Mouse (Mus musculus): ENCODE results near the gene Dync1h1. TPM values are rescaled to one million over a fixed set of nuclear protein-coding genes. Genes with fewer than 3 reads are reported as not detected.
A peak's percentile ranks its signal among the peaks of the same experiment; 100 is the strongest.

Dync1h1 gene
- total and polyA plus RNA-seq, 3 experiments: 111 to 168 (median 135) TPM

DNA sequence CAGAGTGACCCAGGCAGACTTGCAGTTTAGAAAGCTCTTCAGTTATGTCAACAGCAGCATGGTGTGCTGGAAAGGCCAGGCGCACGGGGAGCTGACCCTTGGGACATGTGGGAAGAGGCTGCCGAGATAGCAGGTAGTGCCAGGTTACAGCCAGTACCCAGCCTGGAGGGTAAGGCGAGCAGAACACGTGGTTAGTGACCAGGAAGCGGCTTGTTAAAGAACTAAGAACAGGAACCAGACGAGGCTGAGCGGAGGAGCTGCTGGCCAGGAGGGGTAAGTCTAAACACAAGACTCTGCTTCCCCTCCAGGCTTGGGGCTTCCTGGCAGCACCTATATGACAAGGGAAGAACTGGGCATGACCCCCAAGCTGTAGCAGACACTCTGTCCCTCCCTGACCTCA, 27.6 kb upstream of the Dync1h1 start:
- H3K27ac ChIP-seq: no peak overlapping the region
- WGBS: 79% methylated on average over 8 of the region's 8 CpGs
- no peak for TF ChIP-seq POLR2A (IDR thresholded peaks at IDR 0.05; ENCODE audit: insufficient read depth, low read depth, low read length)
- TF ChIP-seq CTCF (IDR thresholded peaks at IDR 0.05): no peak
- TF ChIP-seq EP300 (IDR thresholded peaks at IDR 0.05; ENCODE audit: insufficient read depth, low read depth, low read length): no peak
- H3K9ac ChIP-seq (ENCODE audit: low read depth, low read length): no peak overlapping the region
- no peak overlapping the region for H3K4me3 ChIP-seq
- no peaks in the 10 kb centered on the region for H3K27me3 ChIP-seq (ENCODE audit: control insufficient read depth, insufficient read depth, low read length)
- H3K4me1 ChIP-seq (ENCODE audit: control insufficient read depth, insufficient read depth, low read length): no peaks in the 10 kb centered on the region
- no peaks in the 10 kb centered on the region for H3K79me2 ChIP-seq (replicated peaks; ENCODE audit: control insufficient read depth, insufficient read depth, low read length)
- intact Hi-C loops (cut with DNase I): no loop called here
- no peak for DNase-seq
- no peaks in the 10 kb centered on the region for H3K36me3 ChIP-seq (ENCODE audit: control insufficient read depth, insufficient read depth, low read length)

DNA sequence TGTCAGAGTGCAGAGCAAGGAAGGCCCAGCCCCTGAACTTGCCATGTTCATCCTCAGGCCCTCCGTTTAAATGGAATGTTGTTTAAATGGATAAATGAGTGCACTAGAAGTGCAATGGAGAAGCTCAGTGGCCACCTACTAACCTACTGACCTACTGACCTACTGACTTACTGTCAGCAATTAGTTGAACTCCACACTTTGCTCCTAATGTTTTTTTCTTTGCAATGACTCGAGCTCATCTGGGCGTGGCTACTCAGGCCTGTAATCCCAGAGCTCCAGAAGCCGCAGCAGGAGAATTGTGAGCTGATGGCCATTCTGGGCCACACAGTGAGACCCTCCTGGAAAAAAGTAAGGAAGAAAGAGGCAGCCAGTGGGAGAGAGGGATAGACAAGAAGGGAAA, 25.3 kb upstream of the Dync1h1 start:
- TF ChIP-seq EP300 (IDR thresholded peaks at IDR 0.05; ENCODE audit: insufficient read depth, low read depth, low read length) (no peak), POLR2A (IDR thresholded peaks at IDR 0.05; ENCODE audit: insufficient read depth, low read depth, low read length) (no peak), CTCF (IDR thresholded peaks at IDR 0.05) (no peak)
- Histone ChIP-seq H3K4me3 (no peak overlapping the region), H3K27me3 (ENCODE audit: control insufficient read depth, insufficient read depth, low read length) (no peaks in the 10 kb centered on the region), H3K4me1 (ENCODE audit: control insufficient read depth, insufficient read depth, low read length) (no peaks in the 10 kb centered on the region), H3K27ac (no peak overlapping the region), H3K9ac (ENCODE audit: low read depth, low read length) (no peak overlapping the region), H3K36me3 (ENCODE audit: control insufficient read depth, insufficient read depth, low read length) (no peaks in the 10 kb centered on the region), H3K79me2 (replicated peaks; ENCODE audit: control insufficient read depth, insufficient read depth, low read length) (no peaks in the 10 kb centered on the region)
- intact Hi-C loops (cut with DNase I): no loop called here
- no peak for DNase-seq
- WGBS: 66% methylated on average over 4 of the region's 4 CpGs

DNA sequence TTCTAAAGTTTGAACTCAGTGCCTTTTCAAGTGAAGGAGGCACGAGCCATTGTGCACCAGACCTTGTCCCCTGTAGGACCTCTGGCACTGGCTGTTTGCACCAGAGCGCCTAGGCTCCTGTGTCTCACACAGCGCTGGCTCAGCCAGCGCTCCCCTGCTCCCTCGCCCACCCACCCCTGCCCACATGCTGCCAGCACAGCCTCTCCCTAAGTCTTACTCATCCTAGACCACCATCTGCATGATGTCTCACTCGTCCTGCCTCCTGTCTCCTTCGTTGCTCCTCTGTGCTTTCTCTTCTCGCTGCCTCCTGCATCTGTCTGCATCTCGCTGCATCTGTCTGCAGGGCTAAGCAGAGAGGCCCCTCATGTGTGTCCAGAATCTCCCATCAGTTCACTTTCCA, 22.9 kb upstream of the Dync1h1 start:
- DNase-seq: no peak
- no peak overlapping the region for H3K4me3 ChIP-seq
- intact Hi-C loops (cut with DNase I): no loop called here
- H3K4me1 ChIP-seq (ENCODE audit: control insufficient read depth, insufficient read depth, low read length): no peaks in the 10 kb centered on the region
- no peaks in the 10 kb centered on the region for H3K27me3 ChIP-seq (ENCODE audit: control insufficient read depth, insufficient read depth, low read length)
- 90% methylated on average over 9 of the region's 9 CpGs for WGBS
- H3K9ac ChIP-seq (ENCODE audit: low read depth, low read length): no peak overlapping the region
- no peaks in the 10 kb centered on the region for H3K36me3 ChIP-seq (ENCODE audit: control insufficient read depth, insufficient read depth, low read length)
- no peaks in the 10 kb centered on the region for H3K79me2 ChIP-seq (replicated peaks; ENCODE audit: control insufficient read depth, insufficient read depth, low read length)
- TF ChIP-seq POLR2A (IDR thresholded peaks at IDR 0.05; ENCODE audit: insufficient read depth, low read depth, low read length) (no peak), CTCF (IDR thresholded peaks at IDR 0.05) (no peak), EP300 (IDR thresholded peaks at IDR 0.05; ENCODE audit: insufficient read depth, low read depth, low read length) (no peak)
- no peak overlapping the region for H3K27ac ChIP-seq

DNA sequence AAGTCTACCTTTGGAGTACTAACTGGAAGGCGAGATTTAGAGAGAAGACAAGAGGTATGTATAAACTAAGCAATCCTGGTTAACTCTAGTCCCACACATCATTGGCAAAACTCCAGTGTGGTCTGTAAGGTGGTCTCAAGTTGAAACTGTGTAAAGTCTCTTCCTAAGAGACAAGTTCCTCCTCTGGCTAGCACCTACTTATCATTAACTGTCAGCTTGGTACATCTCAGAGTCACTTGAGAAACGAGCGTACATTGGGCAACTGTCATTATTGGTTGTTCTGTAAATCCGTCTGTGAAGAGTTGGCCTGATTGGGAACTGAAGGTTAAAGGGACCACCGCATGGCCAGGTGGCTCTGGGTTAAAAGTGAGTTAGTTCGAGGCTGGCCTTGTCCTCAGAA, 12.6 kb upstream of the Dync1h1 start:
- H3K4me1 ChIP-seq (ENCODE audit: control insufficient read depth, insufficient read depth, low read length): peaks cover 3% of the 10 kb centered on the region; the same call in 1 of the 2 replicates
- intact Hi-C loops (cut with DNase I): no loop called here
- 70% methylated on average over 6 of the region's 6 CpGs for WGBS
- H3K27me3 ChIP-seq (ENCODE audit: control insufficient read depth, insufficient read depth, low read length): no peaks in the 10 kb centered on the region
- no peaks in the 10 kb centered on the region for H3K36me3 ChIP-seq (ENCODE audit: control insufficient read depth, insufficient read depth, low read length)
- H3K4me3 ChIP-seq: no peak overlapping the region
- H3K27ac ChIP-seq: no peak overlapping the region
- H3K9ac ChIP-seq (ENCODE audit: low read depth, low read length): no peak overlapping the region
- TF ChIP-seq EP300 (IDR thresholded peaks at IDR 0.05; ENCODE audit: insufficient read depth, low read depth, low read length): no peak
- TF ChIP-seq CTCF (IDR thresholded peaks at IDR 0.05): no peak
- no peak for TF ChIP-seq POLR2A (IDR thresholded peaks at IDR 0.05; ENCODE audit: insufficient read depth, low read depth, low read length)
- no peaks in the 10 kb centered on the region for H3K79me2 ChIP-seq (replicated peaks; ENCODE audit: control insufficient read depth, insufficient read depth, low read length)
- DNase-seq: no peak

DNA sequence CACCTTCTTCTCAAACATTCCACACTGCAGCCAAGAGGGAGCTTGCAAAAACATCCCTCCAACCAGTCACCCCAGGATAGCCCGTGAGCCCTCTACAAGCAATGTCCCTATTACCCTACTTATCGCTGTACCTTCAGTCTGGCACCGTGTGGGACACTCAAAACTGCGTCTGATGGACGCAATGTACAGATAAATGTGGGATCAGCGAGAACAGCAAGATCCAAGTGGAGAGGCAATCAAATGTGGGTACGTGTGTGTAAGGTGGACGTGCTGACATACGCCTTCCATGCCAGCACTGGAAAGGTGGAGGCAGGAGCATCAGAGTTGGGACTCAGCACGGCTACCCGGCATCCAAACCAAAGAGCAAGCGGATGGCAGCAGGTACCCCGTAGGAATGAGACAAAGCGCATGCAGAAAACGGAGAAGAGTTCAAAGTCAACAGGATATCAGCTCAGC, 10.4 kb upstream of the Dync1h1 start:
- no peak for DNase-seq
- TF ChIP-seq CTCF (IDR thresholded peaks at IDR 0.05): no peak
- no peak for TF ChIP-seq POLR2A (IDR thresholded peaks at IDR 0.05; ENCODE audit: insufficient read depth, low read depth, low read length)
- 0 out of 2 replicates have a peak, but pooled peaks have one; percentile 34 for TF ChIP-seq EP300 (IDR thresholded peaks at IDR 0.05; ENCODE audit: insufficient read depth, low read depth, low read length)
- H3K27ac ChIP-seq: peak overlapping the region; percentile 98
- 1% methylated on average over 15 of the region's 15 CpGs for WGBS
- no peaks in the 10 kb centered on the region for H3K36me3 ChIP-seq (ENCODE audit: control insufficient read depth, insufficient read depth, low read length)
- peaks cover 3% of the 10 kb centered on the region; the same call in 1 of the 2 replicates for H3K4me1 ChIP-seq (ENCODE audit: control insufficient read depth, insufficient read depth, low read length)
- no peaks in the 10 kb centered on the region for H3K79me2 ChIP-seq (replicated peaks; ENCODE audit: control insufficient read depth, insufficient read depth, low read length)
- H3K27me3 ChIP-seq (ENCODE audit: control insufficient read depth, insufficient read depth, low read length): no peaks in the 10 kb centered on the region
- intact Hi-C loops (cut with DNase I): loop anchor here (1.0 to 2.0 kb wide), 2 partner anchors 10 to 136 kb away; partner anchors contain the start of gene Dync1h1
- H3K4me3 ChIP-seq: peak overlapping the region; percentile 72
- peak overlapping the region; percentile 72 for H3K9ac ChIP-seq (ENCODE audit: low read depth, low read length)

DNA sequence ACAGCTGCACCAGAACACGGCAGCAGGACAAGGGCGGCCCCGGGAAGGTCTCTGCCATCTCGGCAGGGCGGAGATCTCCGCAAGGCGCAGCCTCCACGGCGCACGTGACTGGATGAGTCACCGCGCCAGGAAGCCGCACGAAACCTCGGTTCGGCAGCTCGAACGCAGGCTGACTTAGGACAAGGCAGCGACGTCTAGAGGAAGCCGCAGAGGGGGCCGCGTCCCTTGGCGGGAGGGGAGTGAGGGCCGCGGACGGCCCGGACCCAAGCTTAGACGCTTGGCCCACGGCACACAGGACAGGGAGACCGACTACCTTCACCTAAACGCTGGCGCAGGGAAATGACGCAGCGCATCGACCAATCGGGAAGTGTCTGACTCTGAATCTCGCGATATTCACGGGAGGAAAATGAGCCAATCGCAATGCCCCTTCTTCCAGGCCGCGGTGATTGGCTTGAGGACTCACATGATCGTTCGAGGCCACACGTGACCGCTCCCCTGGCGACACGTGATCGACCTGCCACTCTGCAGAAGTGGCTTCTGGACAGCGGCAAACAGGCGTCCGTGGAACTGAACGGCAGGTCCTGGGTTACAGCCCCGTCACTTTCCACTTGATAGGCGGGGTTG, 9.9 kb upstream of the Dync1h1 start:
- peaks cover 3% of the 10 kb centered on the region; the same call in 1 of the 2 replicates for H3K4me1 ChIP-seq (ENCODE audit: control insufficient read depth, insufficient read depth, low read length)
- H3K27me3 ChIP-seq (ENCODE audit: control insufficient read depth, insufficient read depth, low read length): no peaks in the 10 kb centered on the region
- H3K4me3 ChIP-seq: peak overlapping the region; percentile 72
- no peaks in the 10 kb centered on the region for H3K79me2 ChIP-seq (replicated peaks; ENCODE audit: control insufficient read depth, insufficient read depth, low read length)
- H3K36me3 ChIP-seq (ENCODE audit: control insufficient read depth, insufficient read depth, low read length): no peaks in the 10 kb centered on the region
- peak overlapping the region; percentile 76 for H3K9ac ChIP-seq (ENCODE audit: low read depth, low read length)
- peak; percentile 97 to 99 for DNase-seq
- H3K27ac ChIP-seq: peak overlapping the region; percentile 98
- TF ChIP-seq EP300 (IDR thresholded peaks at IDR 0.05; ENCODE audit: insufficient read depth, low read depth, low read length): peak; percentile 84; the same call in 1 of the 2 replicates
- peak; percentile 92 for TF ChIP-seq POLR2A (IDR thresholded peaks at IDR 0.05; ENCODE audit: insufficient read depth, low read depth, low read length)
- TF ChIP-seq CTCF (IDR thresholded peaks at IDR 0.05): no peak
- intact Hi-C loops (cut with DNase I): loop anchor here (1.0 to 2.0 kb wide), 2 partner anchors 10 to 137 kb away; partner anchors contain the start of gene Dync1h1
- WGBS: under 1% methylated on average over 56 of the region's 56 CpGs
